Comparison of ENCODE assay signal across 10 mouse cellular contexts in genomic region chr12:52006633-52006994, GRCm38 (mm10). TPM values are rescaled to one million over a fixed set of nuclear protein-coding genes. Genes with fewer than 3 reads are reported as not detected.
DNase-seq lines count a peak whose midpoint lies in the region; ATAC-seq and TF ChIP-seq lines count a peak whose summit lies in the region.
"Had no signal": no experiment of that assay in that cellular context is flagged by ENCODE, and none has a peak within 500 bp of the region (broad histone marks: within the 10 kb centered on the region; RNA-seq: fewer than 3 reads in every experiment).

No protein-coding gene starts in this region.

- no peaks in the 10 kb centered on the region for H3K27me3 ChIP-seq in kidney, adult 2 months (replicated peaks; ENCODE audit: control insufficient read depth, insufficient read depth, low read length)
- H3K27me3 ChIP-seq in embryonic facial prominence, embryonic 11.5 days (ENCODE audit: control insufficient read depth, insufficient read depth, low read length), result no peaks in the 10 kb centered on the region
- H3K27me3 ChIP-seq in hindbrain, embryonic 16.5 days (replicated peaks; ENCODE audit: control insufficient read depth, insufficient read depth, low read length), result no peaks in the 10 kb centered on the region
- no peaks in the 10 kb centered on the region for H3K27me3 ChIP-seq in midbrain, embryonic 14.5 days (ENCODE audit: control insufficient read depth, insufficient read depth, low read length)
- H3K27me3 ChIP-seq: Patski had no signal

- H3K27ac ChIP-seq in kidney, adult 2 months (ENCODE audit: insufficient read depth, low read depth, low read length), result peak overlapping the region; percentile 61; the same call in 1 of the 2 replicates
- H3K27ac ChIP-seq in embryonic facial prominence, embryonic 11.5 days (replicated peaks; ENCODE audit: low read depth, low read length), result no peak overlapping the region
- peak overlapping the region; percentile 84 for H3K27ac ChIP-seq in hindbrain, embryonic 16.5 days (ENCODE audit: low read depth, low read length)
- H3K27ac ChIP-seq in midbrain, embryonic 14.5 days (replicated peaks; ENCODE audit: low read depth, low read length), result 0 out of 2 replicates have a peak overlapping the region, but pooled peaks have one; percentile 68

- no peaks in the 10 kb centered on the region; the same call in 1 of the 2 replicates for H3K36me3 ChIP-seq in kidney, adult 2 months (ENCODE audit: control insufficient read depth, insufficient read depth, low read length)
- H3K36me3 ChIP-seq in embryonic facial prominence, embryonic 11.5 days (replicated peaks; ENCODE audit: control insufficient read depth, insufficient read depth, low read depth, low read length), result no peaks in the 10 kb centered on the region
- H3K36me3 ChIP-seq in hindbrain, embryonic 16.5 days (ENCODE audit: control insufficient read depth, insufficient read depth, low read length), result no peaks in the 10 kb centered on the region
- no peaks in the 10 kb centered on the region for H3K36me3 ChIP-seq in midbrain, embryonic 14.5 days (ENCODE audit: control insufficient read depth, insufficient read depth, low read length)

- H3K4me2 ChIP-seq in embryonic facial prominence, embryonic 11.5 days (ENCODE audit: low read depth, low read length), result 0 out of 2 replicates have a peak overlapping the region, but pooled peaks have one; percentile 16
- H3K4me2 ChIP-seq in hindbrain, embryonic 16.5 days (ENCODE audit: low read length), result peak overlapping the region; percentile 81
- peak overlapping the region; percentile 70 for H3K4me2 ChIP-seq in midbrain, embryonic 14.5 days (ENCODE audit: low read length)

- no peak for TF ChIP-seq POLR2A in kidney, adult 2 months (IDR thresholded peaks at IDR 0.05; ENCODE audit: low read depth, low read length)

- ATAC-seq in embryonic facial prominence, embryonic 11.5 days (replicated peaks; ENCODE audit: insufficient number of reproducible peaks, low FRiP score, low TSS enrichment, low read depth), result peak; percentile 75; the same call in 1 of the 2 replicates
- ATAC-seq in hindbrain, embryonic 16.5 days, result peak; percentile 75
- ATAC-seq in midbrain, embryonic 14.5 days (ENCODE audit: low FRiP score, low TSS enrichment), result peak; percentile 55

- WGBS in kidney, adult 2 months, result 28% methylated on average over 5 of the region's 5 CpGs
- 42% methylated on average over 5 of the region's 5 CpGs for WGBS in embryonic facial prominence, embryonic 11.5 days
- WGBS in hindbrain, embryonic 16.5 days, result 47% methylated on average over 5 of the region's 5 CpGs
- 48% methylated on average over 5 of the region's 5 CpGs for whole genome bisulfite sequencing in midbrain, embryonic 14.5 days

- H3K9me3 ChIP-seq in embryonic facial prominence, embryonic 11.5 days (replicated peaks; ENCODE audit: control insufficient read depth, low read length), result no peaks in the 10 kb centered on the region
- H3K9me3 ChIP-seq in hindbrain, embryonic 16.5 days (ENCODE audit: control insufficient read depth, low read length), result no peaks in the 10 kb centered on the region
- H3K9me3 ChIP-seq in midbrain, embryonic 14.5 days (ENCODE audit: control insufficient read depth, low read length), result no peaks in the 10 kb centered on the region

- H3K4me3 ChIP-seq in kidney, adult 2 months (ENCODE audit: insufficient read depth, low read depth, low read length), result peak overlapping the region; percentile 68
- H3K4me3 ChIP-seq in embryonic facial prominence, embryonic 11.5 days (ENCODE audit: low read depth, low read length), result peak overlapping the region; percentile 65
- peak overlapping the region; percentile 86 for H3K4me3 ChIP-seq in hindbrain, embryonic 16.5 days (ENCODE audit: low read length)
- peak overlapping the region; percentile 67 for H3K4me3 ChIP-seq in midbrain, embryonic 14.5 days (replicated peaks; ENCODE audit: low read depth, low read length)

- no peaks in the 10 kb centered on the region for H3K4me1 ChIP-seq in kidney, adult 2 months (ENCODE audit: control insufficient read depth, insufficient read depth, low read length)
- no peaks in the 10 kb centered on the region for H3K4me1 ChIP-seq in embryonic facial prominence, embryonic 11.5 days (ENCODE audit: control insufficient read depth, insufficient read depth, low read length)
- peaks cover 7% of the 10 kb centered on the region; the same call in 1 of the 2 replicates for H3K4me1 ChIP-seq in hindbrain, embryonic 16.5 days (ENCODE audit: control insufficient read depth, insufficient read depth, low read depth, low read length)
- no peaks in the 10 kb centered on the region for H3K4me1 ChIP-seq in midbrain, embryonic 14.5 days (ENCODE audit: control insufficient read depth, insufficient read depth, low read length)

- DNase-seq in kidney, adult 2 months, result no peak
- DNase-seq in kidney, postnatal 14 days, result no peak
- DNase-seq in embryonic facial prominence, embryonic 11.5 days (ENCODE audit: low spot score), result no peak
- DNase-seq in midbrain, embryonic 14.5 days, result no peak
- no peak for DNase-seq in adrenal gland, adult 18-20 months (ENCODE audit: low spot score in 2 of 2)
- no peak for DNase-seq in thymus, postnatal 10 days (ENCODE audit: low spot score in 2 of 2)
- DNase-seq in cerebellum, adult 9-10 months, result no peak

- H3K9ac ChIP-seq in embryonic facial prominence, embryonic 11.5 days (replicated peaks; ENCODE audit: low read length), result no peak overlapping the region; the same call in 1 of the 2 replicates
- peak overlapping the region; percentile 53 for H3K9ac ChIP-seq in hindbrain, embryonic 16.5 days (ENCODE audit: low read depth, low read length)
- H3K9ac ChIP-seq in midbrain, embryonic 14.5 days (replicated peaks; ENCODE audit: low read length), result peak overlapping the region; percentile 65; the same call in 1 of the 2 replicates

- TF ChIP-seq CTCF in kidney, adult 2 months (conservative IDR thresholded peaks at IDR 0.05; ENCODE audit: insufficient read depth, insufficient read length, low read depth, low read length), result no peak

RNA-seq across cellular contexts. Expression of gene Dtd2, which starts 0.3 kb away (rescaled TPM):
- 11.2 and 14.6 TPM in 2 replicates for polyA plus RNA-seq in kidney, adult 2 months (2012; rRNA removed)
- 22.3 and 23.0 TPM in 2 replicates for polyA plus RNA-seq in embryonic facial prominence, embryonic 11.5 days (2014; fragmentation: Nextera tagmentation; extraction: Ambion mirVana)
- polyA plus RNA-seq in hindbrain, embryonic 16.5 days (2015; fragmentation: Nextera tagmentation; extraction: Ambion mirVana), result 19.5 and 20.3 TPM in 2 replicates
- 21.2 and 21.4 TPM in 2 replicates for polyA plus RNA-seq in midbrain, embryonic 14.5 days (2014; fragmentation: Nextera tagmentation; extraction: Ambion mirVana)
- 10 to 100 TPM; 11.2 to 18.0 TPM for total RNA-seq in adrenal gland, adult 18-20 months (2021)

RNA-seq across cellular contexts. Expression of gene Gpr33, which starts 21.2 kb away (rescaled TPM):
- 0.08 and 0.11 TPM in 2 replicates for polyA plus RNA-seq in kidney, adult 2 months (2012; rRNA removed)
- polyA plus RNA-seq in embryonic facial prominence, embryonic 11.5 days (2014; fragmentation: Nextera tagmentation; extraction: Ambion mirVana), result not detected in 2 replicates
- polyA plus RNA-seq in hindbrain, embryonic 16.5 days (2015; fragmentation: Nextera tagmentation; extraction: Ambion mirVana), result not detected in 2 replicates
- not detected in 2 replicates for polyA plus RNA-seq in midbrain, embryonic 14.5 days (2014; fragmentation: Nextera tagmentation; extraction: Ambion mirVana)
- total RNA-seq in adrenal gland, adult 18-20 months (2021), result under 1 TPM in 1 of 2 experiments, not detected in 1; 0.22 TPM
- total RNA-seq: gastrocnemius, adult 8-10 months had no signal
- polyA plus RNA-seq: Patski had no signal

RNA-seq across cellular contexts. Expression of gene Heatr5a, which starts 35.5 kb away (rescaled TPM):
- 13.4 and 21.0 TPM in 2 replicates for polyA plus RNA-seq in kidney, adult 2 months (2012; rRNA removed)
- 8.5 and 8.6 TPM in 2 replicates for polyA plus RNA-seq in embryonic facial prominence, embryonic 11.5 days (2014; fragmentation: Nextera tagmentation; extraction: Ambion mirVana)
- polyA plus RNA-seq in hindbrain, embryonic 16.5 days (2015; fragmentation: Nextera tagmentation; extraction: Ambion mirVana), result 5.0 and 5.9 TPM in 2 replicates
- 6.0 and 7.6 TPM in 2 replicates for polyA plus RNA-seq in midbrain, embryonic 14.5 days (2014; fragmentation: Nextera tagmentation; extraction: Ambion mirVana)
- total RNA-seq in adrenal gland, adult 18-20 months (2021), result 10 to 100 TPM; 23.1 to 25.0 TPM

Comparison
In these comparisons a context has a peak if more than half of its experiments do, and no peak if none do; other contexts are left out.
1. H3K4me2 ChIP-seq: peak in every context shown above with its lines; median percentile 81 in hindbrain, embryonic 16.5 days; 70 in midbrain, embryonic 14.5 days; 16 in embryonic facial prominence, embryonic 11.5 days.